Mouse (Mus musculus) E14TG2a.4 (cell line): ENCODE measurements around the gene Tapt1.

Experiments used
- H3K27me3 ChIP-seq: 2 replicates; pipeline ENCODE4 v1.6.1; 2014; ENCODE audit warnings: low read length, control low read depth; ENCODE audit not compliant: insufficient read depth
- H3K36me3 ChIP-seq: 2 replicates; pipeline ENCODE4 v1.6.1; 2014; ENCODE audit warnings: low read length, control low read depth; ENCODE audit not compliant: insufficient read depth
- H3K4me1 ChIP-seq: replicated peaks from 2 replicates; pipeline ENCODE4 v1.6.1; 2014; ENCODE audit warnings: low read depth, low read length, control low read depth
- H3K4me3 ChIP-seq: replicated peaks from 2 replicates; pipeline ENCODE4 v1.5.1; 2014; ENCODE audit warnings: mild to moderate bottlenecking, low read length
- H3K9me3 ChIP-seq: 2 replicates; pipeline ENCODE4 v1.6.1; 2014; ENCODE audit warnings: low read length, control low read depth
- CTCF ChIP-seq: conservative IDR thresholded peaks from 2 replicates; pipeline ENCODE4 v1.5.1; 2014; ENCODE audit warnings: low read length
- NANOG ChIP-seq: IDR thresholded peaks from 2 replicates; pipeline ENCODE4 v1.6.1; 2014; ENCODE audit warnings: borderline replicate concordance, low read length, mixed read lengths
- POU5F1 ChIP-seq: IDR thresholded peaks from 2 replicates; pipeline ENCODE4 v1.6.1; 2014; ENCODE audit warnings: low read length, borderline replicate concordance

Tapt1 gene

DNA sequence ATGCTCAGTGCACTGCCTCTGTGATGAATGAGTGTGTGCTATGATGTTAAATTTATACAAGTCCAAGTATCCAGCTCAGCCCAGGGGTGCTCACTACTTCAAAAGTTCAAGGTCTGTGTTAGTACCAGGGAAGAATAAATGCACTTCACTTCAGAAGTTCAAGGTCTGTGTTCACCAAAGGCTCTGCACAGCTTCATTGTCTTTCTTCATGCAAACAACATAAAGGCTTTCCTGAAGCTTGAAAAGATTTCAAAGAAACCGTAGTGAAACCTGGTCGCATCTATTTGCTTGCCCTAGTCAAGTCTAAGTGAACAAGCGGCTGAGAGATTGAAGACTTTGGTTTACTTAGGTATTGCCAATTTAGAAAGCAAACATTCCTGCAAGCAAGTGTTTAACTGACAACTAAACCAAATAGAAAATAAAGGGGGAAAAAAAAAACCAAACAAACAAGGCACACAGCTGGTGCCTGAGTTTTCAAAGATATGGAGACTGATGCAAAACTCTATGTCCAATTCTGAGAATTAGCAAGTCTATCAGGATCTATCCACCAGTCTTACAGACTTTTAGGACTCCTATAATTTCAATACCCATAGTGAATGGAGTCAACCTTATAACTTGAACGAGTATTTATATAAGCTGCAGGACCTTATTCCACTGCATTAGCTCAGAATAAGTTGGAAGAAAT is 1.4 kb downstream of the Tapt1 start:
- no peaks in the 10 kb centered on the region for H3K9me3 ChIP-seq
- peak overlapping the region; percentile 88 for H3K4me3 ChIP-seq
- no peaks in the 10 kb centered on the region for H3K36me3 ChIP-seq
- no peaks in the 10 kb centered on the region for H3K27me3 ChIP-seq
- no peak for TF ChIP-seq POU5F1
- no peak for TF ChIP-seq NANOG
- no peak for TF ChIP-seq CTCF
- peaks cover 48% of the 10 kb centered on the region for H3K4me1 ChIP-seq

DNA sequence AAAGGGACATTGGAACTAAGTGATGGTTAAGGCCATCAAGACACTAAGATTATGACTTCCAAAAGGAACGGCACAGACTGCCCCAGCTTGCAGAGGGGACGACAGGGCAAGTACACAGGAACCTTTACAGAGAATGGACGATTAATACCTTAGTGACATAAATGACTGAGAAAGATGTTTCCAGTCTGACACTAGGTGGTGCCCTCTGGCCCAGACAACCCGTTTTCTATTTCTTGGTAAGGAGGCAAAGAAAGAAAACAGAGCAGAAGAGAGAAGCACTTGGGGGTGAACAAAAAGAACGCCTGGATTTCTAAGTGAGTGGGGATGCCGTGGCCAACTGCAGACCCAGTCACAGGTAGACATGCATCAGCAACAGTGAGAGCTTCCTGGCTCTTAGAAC is 2.2 kb downstream of the Tapt1 start:
- Histone ChIP-seq H3K27me3 (no peaks in the 10 kb centered on the region), H3K36me3 (no peaks in the 10 kb centered on the region)

DNA sequence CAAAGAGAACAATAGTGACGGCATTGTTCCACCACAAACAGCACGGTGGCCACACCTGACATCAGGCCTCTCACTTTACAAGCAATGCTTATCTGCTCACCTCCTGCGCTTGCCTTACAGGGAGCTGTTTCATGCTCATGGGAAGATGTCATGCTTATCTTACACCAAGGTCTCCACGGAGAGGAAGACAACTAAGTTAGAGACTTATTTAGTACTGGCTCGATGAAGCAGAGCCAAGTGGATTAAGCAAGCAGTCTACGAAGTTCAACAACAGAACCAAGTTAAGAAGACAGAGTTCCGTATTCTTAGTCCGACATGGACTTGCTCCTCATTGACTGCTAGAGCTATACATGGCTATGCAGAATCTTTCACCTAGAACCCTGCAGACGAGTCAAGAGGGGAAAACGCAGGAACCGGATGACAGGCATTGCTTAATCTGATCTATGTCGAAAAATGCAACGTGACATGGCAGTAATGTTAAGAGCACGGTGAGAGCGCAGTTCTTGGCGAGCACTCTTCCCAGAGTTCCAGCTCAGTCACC is 3.0 kb downstream of the Tapt1 start:
- H3K27me3 ChIP-seq, result no peaks in the 10 kb centered on the region
- no peaks in the 10 kb centered on the region for H3K9me3 ChIP-seq
- peaks cover 2% of the 10 kb centered on the region for H3K36me3 ChIP-seq
- H3K4me1 ChIP-seq, result peaks cover 43% of the 10 kb centered on the region
- TF ChIP-seq NANOG (no peak), POU5F1 (no peak), CTCF (no peak)
- H3K4me3 ChIP-seq, result no peak overlapping the region

More for the DNA sequence above, 2.2 kb downstream of the Tapt1 start:
- H3K4me1 ChIP-seq, result peaks cover 48% of the 10 kb centered on the region
- H3K9me3 ChIP-seq, result no peaks in the 10 kb centered on the region
- no peak overlapping the region for H3K4me3 ChIP-seq
- TF ChIP-seq CTCF, result peak; percentile 21
- no peak for TF ChIP-seq NANOG
- TF ChIP-seq POU5F1, result no peak

DNA sequence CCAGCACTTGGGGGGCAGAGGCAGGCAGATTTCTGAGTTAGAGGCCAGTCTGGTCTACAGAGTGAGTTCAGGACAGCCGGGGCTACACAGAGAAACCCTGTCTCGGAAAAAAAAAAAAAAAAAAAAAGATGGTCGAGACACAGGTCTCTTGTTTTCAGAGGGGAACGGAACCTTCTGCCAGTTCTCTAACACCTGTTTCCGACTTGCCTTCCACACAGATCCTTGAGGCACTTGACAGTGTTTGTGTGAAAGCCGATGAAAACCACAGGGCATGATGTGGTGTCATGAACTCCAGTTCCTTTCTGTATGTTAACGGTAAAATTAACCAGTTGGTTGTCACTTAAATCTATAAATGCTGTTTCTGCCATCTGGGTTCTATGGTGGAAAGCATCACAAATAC is 6.0 kb downstream of the Tapt1 start:
- no peak overlapping the region for H3K4me3 ChIP-seq
- H3K4me1 ChIP-seq, result peaks cover 29% of the 10 kb centered on the region
- H3K36me3 ChIP-seq, result peaks cover 18% of the 10 kb centered on the region
- no peaks in the 10 kb centered on the region for H3K9me3 ChIP-seq
- H3K27me3 ChIP-seq, result no peaks in the 10 kb centered on the region
- TF ChIP-seq CTCF (no peak), NANOG (no peak), POU5F1 (no peak)

DNA sequence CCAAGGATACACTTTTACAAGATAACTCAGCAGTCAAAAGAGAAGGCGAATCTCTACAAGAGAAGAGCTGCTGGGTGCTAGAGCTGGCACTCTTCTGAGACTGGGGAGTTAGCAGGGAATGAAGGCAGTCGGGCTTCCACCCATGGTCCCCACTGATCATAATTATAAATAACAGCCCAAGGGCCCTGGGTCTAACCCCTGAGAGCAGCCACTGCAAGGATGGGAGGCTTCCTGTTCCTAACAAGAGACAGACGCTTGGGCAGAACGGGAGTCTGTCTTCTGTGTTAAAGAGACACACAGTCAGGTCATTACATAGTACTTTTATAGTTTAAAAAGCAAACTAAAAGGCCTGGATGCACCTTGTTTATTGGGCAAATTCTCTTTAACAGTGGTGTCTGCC is 6.6 kb downstream of the Tapt1 start:
- H3K4me3 ChIP-seq, result no peak overlapping the region
- TF ChIP-seq CTCF (no peak), NANOG (no peak), POU5F1 (no peak)
- H3K9me3 ChIP-seq, result no peaks in the 10 kb centered on the region
- no peaks in the 10 kb centered on the region for H3K27me3 ChIP-seq
- peaks cover 24% of the 10 kb centered on the region for H3K4me1 ChIP-seq
- H3K36me3 ChIP-seq, result peaks cover 23% of the 10 kb centered on the region

DNA sequence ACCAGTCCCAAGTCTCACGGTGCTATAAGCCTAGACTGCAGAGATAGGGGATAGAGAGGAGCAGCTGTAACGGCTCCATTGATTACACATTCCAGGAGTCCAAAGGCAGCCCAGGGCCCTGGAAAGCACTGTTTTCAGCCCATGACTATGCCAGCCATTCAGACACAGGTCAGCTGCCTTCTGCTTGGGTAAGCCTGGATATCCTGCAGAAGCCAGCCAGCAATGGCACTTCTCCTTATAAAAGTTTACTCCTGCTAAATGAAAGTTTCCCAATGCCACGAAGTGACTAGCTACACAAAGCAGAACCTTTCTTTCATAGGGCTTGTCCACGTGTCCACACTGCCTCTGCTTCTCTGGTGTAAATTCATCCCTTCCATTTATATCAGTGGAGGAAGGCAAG is 7.9 kb downstream of the Tapt1 start:
- peaks cover 26% of the 10 kb centered on the region for H3K36me3 ChIP-seq

DNA sequence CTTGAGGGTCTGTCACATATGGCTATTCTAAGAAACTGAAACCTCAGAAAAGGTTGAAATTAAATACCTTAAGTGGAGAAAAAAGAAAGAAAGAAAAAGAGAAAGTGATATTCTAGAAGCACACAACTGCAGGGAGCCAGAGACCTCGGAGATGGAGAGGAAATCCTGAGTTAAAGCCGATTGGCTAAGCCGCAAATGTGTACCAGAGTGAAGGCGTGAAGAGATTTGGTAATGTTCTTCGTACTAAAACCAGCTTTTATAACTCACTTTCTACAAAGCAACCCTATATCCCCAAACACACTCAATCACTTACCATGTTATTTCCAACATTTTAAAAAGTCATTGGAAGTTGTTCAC is 8.8 kb downstream of the Tapt1 start:
- Histone ChIP-seq H3K9me3 (no peaks in the 10 kb centered on the region), H3K36me3 (peaks cover 27% of the 10 kb centered on the region), H3K4me3 (no peak overlapping the region), H3K4me1 (peaks cover 2% of the 10 kb centered on the region), H3K27me3 (no peaks in the 10 kb centered on the region)
- TF ChIP-seq CTCF (no peak), POU5F1 (no peak), NANOG (no peak)

More for the DNA sequence above, 7.9 kb downstream of the Tapt1 start:
- peaks cover 10% of the 10 kb centered on the region for H3K4me1 ChIP-seq
- H3K9me3 ChIP-seq, result no peaks in the 10 kb centered on the region
- H3K4me3 ChIP-seq, result no peak overlapping the region
- no peaks in the 10 kb centered on the region for H3K27me3 ChIP-seq
- TF ChIP-seq CTCF (no peak), NANOG (no peak), POU5F1 (no peak)

DNA sequence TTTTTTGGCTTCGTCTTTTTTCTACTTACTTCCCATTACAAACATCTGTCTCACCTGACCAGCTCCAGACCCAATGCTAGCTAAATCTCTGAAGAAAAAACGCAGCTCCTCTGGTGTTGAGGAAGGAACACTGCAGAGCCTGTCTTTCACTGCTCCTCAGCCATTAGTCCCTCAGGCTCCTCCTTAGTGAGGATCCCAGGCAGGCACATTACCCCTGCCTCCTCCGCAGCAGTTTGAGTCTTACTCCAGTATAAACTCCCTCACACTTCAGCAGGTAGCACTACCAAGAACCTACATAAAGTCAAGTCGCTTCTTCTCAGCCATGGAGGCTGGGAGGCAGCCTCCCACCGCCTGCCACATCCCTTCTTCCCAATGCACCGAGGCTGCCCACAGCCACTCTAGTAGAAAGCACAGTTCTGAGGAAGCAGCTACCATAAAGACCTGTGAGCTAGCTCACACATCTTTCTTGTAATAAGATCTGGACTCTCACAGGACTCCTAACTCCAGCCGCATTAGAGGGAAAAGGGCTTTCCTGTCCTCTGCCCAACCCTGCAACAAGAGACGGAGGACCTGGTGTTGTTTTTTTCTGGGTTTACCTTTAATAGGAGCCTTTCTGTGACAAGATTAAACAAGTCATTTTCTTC is 9.3 kb downstream of the Tapt1 start:
- no peak overlapping the region for H3K4me3 ChIP-seq
- TF ChIP-seq CTCF, result no peak
- no peak for TF ChIP-seq POU5F1
- TF ChIP-seq NANOG, result no peak
- H3K9me3 ChIP-seq, result no peaks in the 10 kb centered on the region
- no peaks in the 10 kb centered on the region for H3K4me1 ChIP-seq
- peaks cover 30% of the 10 kb centered on the region for H3K36me3 ChIP-seq
- no peaks in the 10 kb centered on the region for H3K27me3 ChIP-seq

DNA sequence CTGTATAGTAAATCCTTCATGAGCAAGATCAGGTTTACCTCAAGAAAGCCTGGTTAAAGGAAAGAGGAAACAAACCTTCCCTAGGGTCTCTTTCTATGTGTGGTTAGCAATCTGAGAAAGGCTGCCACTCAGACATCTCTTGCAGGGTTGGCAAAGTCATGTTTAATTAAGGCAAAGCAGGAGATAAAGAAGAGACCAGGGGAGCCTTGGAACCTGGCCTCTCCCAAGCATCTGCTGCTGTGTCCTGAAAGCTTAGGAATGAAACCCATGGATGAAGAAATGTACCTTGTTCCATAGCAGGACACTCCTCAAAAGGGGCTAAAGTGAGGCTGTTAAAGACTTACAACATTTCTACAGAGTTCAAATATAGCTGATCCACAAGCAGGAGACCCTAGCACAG is 11.3 kb downstream of the Tapt1 start:
- no peak overlapping the region for H3K4me3 ChIP-seq
- TF ChIP-seq POU5F1, result no peak
- TF ChIP-seq CTCF, result no peak
- TF ChIP-seq NANOG, result no peak
- H3K9me3 ChIP-seq, result no peaks in the 10 kb centered on the region
- H3K4me1 ChIP-seq, result no peaks in the 10 kb centered on the region
- H3K36me3 ChIP-seq, result peaks cover 44% of the 10 kb centered on the region
- no peaks in the 10 kb centered on the region for H3K27me3 ChIP-seq
